Mouse (Mus musculus) stomach, embryonic 14.5 days (tissue): ENCODE results near the gene Cdiptos. TPM values are rescaled to one million over a fixed set of nuclear protein-coding genes. Genes with fewer than 3 reads are reported as not detected.

ENCODE experiments used
- ATAC-seq: fragments of 200-750 bp; cut with Nextera tagmentation; 2 replicates; pipeline ENCODE4 v1.8.0; 2017; ENCODE audit warnings: low read depth, moderate TSS enrichment; ENCODE audit not compliant: insufficient number of reproducible peaks, insufficient read depth, low FRiP score
- H3K27ac ChIP-seq: fragments of 300-500 bp; sonication (generic); 2 replicates; pipeline ENCODE4 v1.5.1; 2014; ENCODE audit warnings: mild to moderate bottlenecking, low read length, moderate library complexity, mixed read lengths
- H3K27me3 ChIP-seq: fragments of 300-500 bp; sonication (generic); 2 replicates; pipeline ENCODE4 v1.6.1; 2014; ENCODE audit warnings: low read length, control low read depth, mixed read lengths; ENCODE audit not compliant: control insufficient read depth, insufficient read depth
- H3K36me3 ChIP-seq: fragments of 300-500 bp; sonication (generic); 2 replicates; pipeline ENCODE4 v1.6.1; 2014; ENCODE audit warnings: mild to moderate bottlenecking, control low read depth, low read length, moderate library complexity, mixed read lengths; ENCODE audit not compliant: control insufficient read depth, insufficient read depth
- H3K4me1 ChIP-seq: fragments of 300-500 bp; sonication (generic); 2 replicates; pipeline ENCODE4 v1.6.1; 2014; ENCODE audit warnings: low read length, control low read depth, mixed read lengths; ENCODE audit not compliant: control insufficient read depth, insufficient read depth
- H3K4me2 ChIP-seq: fragments of 300-500 bp; sonication (generic); replicated peaks from 2 replicates; pipeline ENCODE4 v1.6.1; 2014; ENCODE audit warnings: low read depth, low read length, control low read depth
- H3K4me3 ChIP-seq: fragments of 300-500 bp; sonication (generic); 2 replicates; pipeline ENCODE4 v1.5.1; 2014; ENCODE audit warnings: low read depth, low read length, control low read depth
- H3K9ac ChIP-seq: fragments of 300-500 bp; sonication (generic); replicated peaks from 2 replicates; pipeline ENCODE4 v1.6.1; 2014; ENCODE audit warnings: low read depth, mild to moderate bottlenecking, control low read depth, low read length, moderate library complexity, mixed read lengths
- H3K9me3 ChIP-seq: fragments of 300-500 bp; sonication (generic); 2 replicates; pipeline ENCODE4 v1.6.1; 2016; ENCODE audit warnings: low read depth, low read length, control low read depth; ENCODE audit not compliant: control insufficient read depth
- WGBS: fragments of 180-500 bp; shearing (Covaris S2); extraction: QIAGEN DNeasy Blood & Tissue Kit; methylation state at CpG from one replicate; pipeline ENCODE4 v1.1.7; 2014; 5-methylcytosine and 5-hydroxymethylcytosine counted together
- polyA plus RNA-seq: library from polyadenylated mRNA; unstranded; fragments of >200 nt; fragmentation: Nextera tagmentation; extraction: Ambion mirVana; gene quantifications from 2 replicates; pipeline ENCODE4 v1.2.1, GENCODE M21; 2014

Gene Cdiptos
- polyA plus RNA-seq, 1 experiment from 2014 or later, result 1.6 TPM

DNA sequence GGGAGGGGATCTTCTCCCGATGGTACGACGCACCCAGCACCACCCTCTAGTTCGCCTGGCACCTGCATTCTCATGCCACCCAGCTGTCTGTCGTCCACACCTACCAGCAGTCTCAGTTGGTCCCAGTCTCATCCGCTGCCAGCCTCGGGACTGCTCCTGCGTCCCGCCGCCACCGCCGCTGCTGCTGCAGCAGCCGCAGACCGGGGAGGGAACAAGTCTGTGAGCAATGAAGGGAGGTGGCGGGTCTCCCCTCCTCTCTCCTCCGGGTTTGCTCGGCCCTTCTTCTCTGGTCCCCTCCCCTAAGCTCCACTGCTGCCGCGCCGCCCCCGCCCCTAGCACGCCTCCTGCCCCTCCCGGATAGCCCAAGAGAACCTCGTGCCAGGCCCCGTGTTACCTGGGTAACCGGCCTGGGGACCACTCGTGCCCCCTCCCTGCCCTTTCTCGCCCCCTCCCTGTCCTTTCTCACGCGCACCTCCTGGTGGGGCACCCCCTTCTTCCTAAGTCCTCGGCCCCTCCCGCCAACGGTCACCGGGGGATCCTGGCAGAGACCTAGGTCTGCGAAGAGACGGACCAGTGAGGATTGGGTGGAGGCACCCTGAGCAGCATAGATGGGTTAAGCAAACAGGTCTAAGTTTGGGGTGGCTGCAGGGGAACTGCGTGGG, 45.1 kb upstream of the Cdiptos start, which contains the start of the genes Gm42742 and Prrt2:
TSS of gene Gm42742 (minus strand) at position 197 of the 662 bp plus-strand sequence.
TSS of gene Prrt2 (minus strand) at position 311 of the 662 bp plus-strand sequence.
- Histone ChIP-seq H3K27me3 (no peaks in the 10 kb centered on the region), H3K9ac (peak within 1 kb of the TSS; percentile 45), H3K4me2 (peak within 1 kb of the TSS; percentile 87), H3K27ac (peak within 1 kb of the TSS; percentile 86), H3K9me3 (no peaks in the 10 kb centered on the region), H3K4me1 (peaks cover 62% of the 10 kb centered on the region), H3K4me3 (peak within 1 kb of the TSS; percentile 51), H3K36me3 (peaks cover 30% of the 10 kb centered on the region)
- peak; percentile 15; the same call in 1 of the 2 replicates for ATAC-seq
- under 1% methylated on average over 37 of the region's 37 CpGs for WGBS

DNA sequence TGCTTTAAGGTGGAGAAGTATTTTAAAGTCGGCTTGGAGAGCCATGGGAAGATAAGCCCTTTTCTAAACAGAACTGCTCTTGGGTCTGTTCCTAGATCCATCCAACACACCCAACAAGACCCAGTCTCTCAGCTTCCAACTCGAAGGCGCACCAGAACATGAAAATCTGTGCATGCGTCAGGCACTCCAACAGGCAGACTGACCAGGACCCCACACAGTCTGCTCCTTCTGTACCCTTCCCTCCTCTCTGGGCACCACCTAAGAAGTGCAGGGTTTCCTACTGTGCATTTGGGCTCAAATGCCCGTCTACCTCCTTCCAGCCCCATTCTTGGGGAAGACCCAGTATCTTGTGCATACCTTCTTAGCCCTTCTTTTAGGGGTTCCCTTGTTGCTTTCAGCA, 44.6 kb upstream of the Cdiptos start:
- Histone ChIP-seq H3K27me3 (no peaks in the 10 kb centered on the region), H3K9ac (peak overlapping the region; percentile 45), H3K27ac (peak overlapping the region; percentile 86; the same call in 1 of the 2 replicates), H3K4me3 (peak overlapping the region; percentile 51), H3K4me2 (peak overlapping the region; percentile 87), H3K9me3 (no peaks in the 10 kb centered on the region), H3K36me3 (peaks cover 33% of the 10 kb centered on the region), H3K4me1 (peaks cover 68% of the 10 kb centered on the region)
- WGBS, result 22% methylated on average over 5 of the region's 5 CpGs
- ATAC-seq, result no peak

DNA sequence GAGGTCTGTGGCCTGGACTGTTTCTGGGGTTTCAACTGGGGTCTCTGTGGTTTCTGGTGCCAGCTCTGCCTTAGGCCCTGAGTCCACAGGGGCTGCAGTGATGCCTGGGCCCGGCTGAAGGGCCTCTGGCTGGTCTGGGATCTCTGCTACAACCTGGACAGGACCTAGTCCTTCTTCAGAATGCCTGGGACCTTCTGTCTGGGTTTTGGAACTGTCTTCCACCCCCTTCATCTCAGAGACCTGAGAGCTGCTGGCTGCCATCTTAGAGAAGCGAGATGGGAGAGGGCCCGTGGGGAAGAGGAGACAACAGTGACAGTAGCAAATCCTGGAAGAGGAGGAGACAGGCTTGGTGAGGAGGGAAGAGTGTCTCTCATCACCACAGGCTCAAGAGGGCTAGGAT, 44.1 kb upstream of the Cdiptos start:
- peaks cover 37% of the 10 kb centered on the region for H3K36me3 ChIP-seq
- no peaks in the 10 kb centered on the region for H3K27me3 ChIP-seq
- no peak overlapping the region; the same call in 1 of the 2 replicates for H3K9ac ChIP-seq
- H3K4me2 ChIP-seq, result peak overlapping the region; percentile 87
- no peaks in the 10 kb centered on the region for H3K9me3 ChIP-seq
- peak overlapping the region; percentile 51 for H3K4me3 ChIP-seq
- peaks cover 72% of the 10 kb centered on the region for H3K4me1 ChIP-seq
- H3K27ac ChIP-seq, result peak overlapping the region; percentile 86
- no peak for ATAC-seq
- 50% methylated on average over 3 of the region's 3 CpGs for WGBS

DNA sequence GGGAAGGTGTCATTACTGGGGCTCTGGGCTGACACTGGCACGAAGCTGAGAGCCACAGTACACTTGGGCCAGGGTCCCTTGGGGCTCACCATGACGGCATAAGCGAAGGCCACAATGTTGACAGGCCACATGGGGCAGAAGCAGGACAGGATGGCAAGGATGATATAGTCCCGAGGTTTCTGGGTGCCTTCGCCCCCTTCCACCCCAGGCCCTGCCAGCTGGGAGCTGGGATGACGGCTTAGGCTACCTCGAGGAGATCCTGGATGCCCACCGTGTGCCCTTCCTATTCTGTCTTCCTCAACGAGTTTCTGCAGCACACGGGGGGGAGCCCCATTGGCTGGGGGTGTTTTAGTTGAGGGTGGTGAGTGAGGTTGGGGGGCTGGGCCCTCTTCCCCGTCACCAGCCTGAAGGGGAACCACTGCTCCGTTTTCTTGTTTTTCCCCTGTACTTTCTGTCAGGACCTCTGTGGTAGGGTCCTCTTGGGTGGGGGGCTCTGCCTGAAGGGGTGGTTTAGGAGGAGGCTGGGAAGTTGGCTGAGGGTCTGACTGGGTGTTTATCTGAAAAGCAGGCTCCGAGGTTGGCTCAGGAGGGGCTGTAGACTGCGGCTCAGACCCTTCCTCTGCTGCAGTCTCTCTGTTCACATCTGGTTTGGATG, 43.5 kb upstream of the Cdiptos start:
- Histone ChIP-seq H3K27me3 (no peaks in the 10 kb centered on the region), H3K4me3 (peak overlapping the region; percentile 51), H3K9ac (no peak overlapping the region), H3K36me3 (peaks cover 36% of the 10 kb centered on the region), H3K4me2 (peak overlapping the region; percentile 87), H3K4me1 (peaks cover 74% of the 10 kb centered on the region), H3K27ac (peak overlapping the region; percentile 86; the same call in 1 of the 2 replicates), H3K9me3 (no peaks in the 10 kb centered on the region)
- no peak for ATAC-seq
- WGBS, result 77% methylated on average over 14 of the region's 14 CpGs

DNA sequence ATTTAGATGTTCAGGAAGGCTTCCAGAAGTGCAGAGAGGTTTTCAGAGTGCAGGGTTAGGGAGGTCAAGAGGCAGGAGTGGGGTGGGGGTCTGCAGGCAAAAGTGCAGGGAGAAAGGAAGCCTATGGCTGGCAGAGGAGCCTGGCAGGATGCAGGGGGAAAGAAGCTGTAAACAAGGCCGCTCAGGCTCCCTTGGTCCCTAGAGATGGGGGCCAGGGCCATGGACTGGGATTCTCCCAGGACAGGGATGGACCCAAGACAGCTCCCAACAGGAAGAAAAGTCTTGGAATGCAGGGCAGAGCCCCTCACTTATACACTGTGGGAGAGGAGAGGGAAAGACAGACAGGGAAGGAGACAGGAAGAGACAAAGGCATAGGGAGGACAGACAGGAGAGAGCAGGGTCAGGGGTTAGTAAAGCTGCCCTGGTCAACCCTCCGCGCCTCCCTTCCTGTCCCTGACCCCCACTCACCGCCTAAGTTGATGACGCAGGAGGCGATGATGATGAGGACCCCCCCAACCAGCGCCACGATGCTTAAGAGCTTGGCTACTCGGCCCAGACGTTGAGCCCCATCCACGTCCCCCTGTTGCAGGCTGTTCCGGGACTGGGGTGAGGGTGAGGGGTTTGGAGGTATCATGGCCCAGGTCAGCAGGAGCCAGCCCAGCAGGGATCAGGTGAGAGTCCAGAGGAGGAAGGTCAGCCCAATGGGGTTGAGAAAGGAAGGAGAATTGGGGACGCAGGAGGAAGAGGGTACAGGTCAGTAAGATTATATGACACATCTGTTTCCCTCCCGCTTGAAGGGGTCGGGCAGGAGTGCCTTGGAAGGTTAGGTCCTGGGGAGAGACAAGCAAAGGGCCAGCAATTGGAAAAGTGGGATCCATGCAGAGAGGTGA, 42.8 kb upstream of the Cdiptos start:
- Histone ChIP-seq H3K9ac (0 out of 2 replicates have a peak overlapping the region, but pooled peaks have one; percentile 4), H3K27me3 (no peaks in the 10 kb centered on the region), H3K36me3 (peaks cover 29% of the 10 kb centered on the region), H3K4me2 (peak overlapping the region; percentile 87; the same call in 1 of the 2 replicates), H3K4me3 (no peak overlapping the region), H3K4me1 (peaks cover 71% of the 10 kb centered on the region), H3K27ac (peak overlapping the region; percentile 97; the same call in 1 of the 2 replicates), H3K9me3 (no peaks in the 10 kb centered on the region)
- no peak for ATAC-seq
- WGBS, result 63% methylated on average over 15 of the region's 15 CpGs

DNA sequence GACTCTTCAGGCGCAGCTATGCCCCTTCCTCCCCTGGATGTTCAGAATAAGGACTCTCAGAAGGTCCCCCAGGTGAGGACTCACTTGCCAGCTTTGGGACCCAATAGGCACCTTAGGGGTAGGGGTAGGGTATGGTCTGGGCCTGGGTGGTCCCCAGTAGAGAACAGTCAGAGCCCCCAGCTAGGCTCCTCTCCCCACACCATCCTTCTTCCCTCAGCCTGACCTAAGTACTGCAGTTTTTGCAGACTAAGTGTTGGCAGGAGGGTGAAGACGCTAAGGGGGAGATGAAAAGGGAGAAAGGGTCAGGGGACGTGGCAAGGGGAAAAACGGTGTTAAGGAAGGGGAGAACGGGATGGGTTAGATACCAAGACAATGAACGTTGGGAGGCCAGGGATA, 42.0 kb upstream of the Cdiptos start:
- Histone ChIP-seq H3K4me3 (no peak overlapping the region), H3K4me1 (peaks cover 64% of the 10 kb centered on the region)

DNA sequence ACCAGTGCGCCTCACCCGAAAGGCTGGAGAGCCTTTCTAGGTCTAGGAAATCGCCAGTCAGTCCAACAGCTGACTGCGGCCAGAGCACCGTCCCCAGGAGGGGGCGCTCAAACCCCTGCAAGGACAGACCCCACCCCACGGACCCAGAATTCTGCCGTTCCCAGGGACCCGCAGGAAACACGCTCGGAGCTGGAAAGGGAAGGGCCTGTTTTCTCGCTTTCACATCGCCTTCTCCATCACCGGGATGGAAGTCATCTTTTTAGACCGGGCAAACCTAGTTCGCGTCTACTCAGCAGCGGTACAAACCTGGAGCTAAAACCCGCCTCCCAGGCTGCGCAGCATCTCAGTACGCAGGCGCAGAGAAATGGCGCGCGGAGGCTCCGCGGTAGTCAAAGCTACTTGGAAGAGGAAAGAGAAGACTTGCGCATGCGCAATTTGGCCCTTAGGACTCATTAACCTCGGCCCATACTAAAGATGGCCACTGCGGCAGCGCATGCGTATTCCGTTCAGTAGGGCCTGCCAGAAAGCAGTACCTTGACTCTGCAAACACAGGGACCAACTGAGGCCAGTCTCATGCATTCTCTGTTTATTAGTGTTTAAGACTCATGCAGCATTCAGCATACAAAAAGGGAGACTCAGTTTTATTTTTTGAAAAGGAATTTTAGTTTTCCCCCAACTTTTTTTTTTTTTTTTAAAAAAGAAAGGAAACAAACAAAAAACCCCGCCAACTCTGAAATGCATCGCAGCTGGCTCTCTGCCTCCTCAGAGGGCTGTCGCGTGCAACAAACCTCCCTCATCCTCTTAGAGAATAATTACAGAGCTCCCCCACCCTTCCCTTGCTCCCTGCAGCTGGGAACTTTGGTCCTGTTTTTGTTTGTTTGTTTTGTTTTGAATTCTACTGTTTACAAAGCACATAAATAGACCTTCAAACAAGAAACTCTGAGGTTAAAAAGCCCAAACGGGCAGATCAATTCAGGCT, 41.4 kb upstream of the Cdiptos start, which contains the start of gene Pagr1a:
TSS of gene Pagr1a (minus strand) at position 382 of the 979 bp plus-strand sequence.
- Histone ChIP-seq H3K4me3 (peak within 1 kb of the TSS; percentile 62), H3K4me1 (peaks cover 57% of the 10 kb centered on the region), H3K27me3 (no peaks in the 10 kb centered on the region), H3K36me3 (peaks cover 18% of the 10 kb centered on the region), H3K9me3 (no peaks in the 10 kb centered on the region), H3K27ac (peak within 1 kb of the TSS; percentile 97), H3K4me2 (peak within 1 kb of the TSS; percentile 79), H3K9ac (peak within 1 kb of the TSS; percentile 68)
- WGBS, result 2% methylated on average over 39 of the region's 39 CpGs
- peak; percentile 76 for ATAC-seq

More for the DNA sequence above, 42.0 kb upstream of the Cdiptos start:
- Histone ChIP-seq H3K9me3 (no peaks in the 10 kb centered on the region), H3K9ac (no peak overlapping the region), H3K36me3 (peaks cover 25% of the 10 kb centered on the region), H3K27ac (peak overlapping the region; percentile 97; the same call in 1 of the 2 replicates), H3K27me3 (no peaks in the 10 kb centered on the region), H3K4me2 (peak overlapping the region; percentile 79; the same call in 1 of the 2 replicates)
- 39% methylated on average over 6 of the region's 6 CpGs for WGBS
- ATAC-seq, result no peak
